Mouse (Mus musculus) lung, postnatal 0 days (tissue): ENCODE data around the gene 2200002J24Rik. TPM values are rescaled to one million over a fixed set of nuclear protein-coding genes. Genes with fewer than 3 reads are reported as not detected.

Experiments
- ATAC-seq: fragments of 200-750 bp; cut with Nextera tagmentation; 2 replicates; pipeline ENCODE4 v1.8.0; 2017; ENCODE audit warnings: moderate library complexity
- DNase-seq: peaks from one replicate; pipeline ENCODE4 v3.0.0-alpha.2; 2016; ENCODE audit warnings: low spot score
- H3K27ac ChIP-seq: fragments of 300-500 bp; sonication (generic); 2 replicates; pipeline ENCODE4 v1.5.1; 2014; ENCODE audit warnings: antibody characterized with exemption, mild to moderate bottlenecking, low read length, mixed read lengths
- H3K27me3 ChIP-seq: fragments of 300-500 bp; sonication (generic); replicated peaks from 2 replicates; pipeline ENCODE4 v1.6.1; 2014; ENCODE audit warnings: low read length, mixed read lengths; ENCODE audit not compliant: insufficient read depth
- H3K36me3 ChIP-seq: fragments of 300-500 bp; sonication (generic); 2 replicates; pipeline ENCODE4 v1.6.1; 2014; ENCODE audit warnings: low read length, mixed read lengths; ENCODE audit not compliant: insufficient read depth
- H3K4me1 ChIP-seq: fragments of 300-500 bp; sonication (generic); 2 replicates; pipeline ENCODE4 v1.6.1; 2014; ENCODE audit warnings: antibody characterized with exemption, low read depth, low read length, mixed read lengths; ENCODE audit not compliant: insufficient read depth
- H3K4me2 ChIP-seq: fragments of 300-500 bp; sonication (generic); replicated peaks from 2 replicates; pipeline ENCODE4 v1.6.1; 2014; ENCODE audit warnings: low read depth, mild to moderate bottlenecking, low read length, moderate library complexity, mixed read lengths
- H3K4me3 ChIP-seq: fragments of 300-500 bp; sonication (generic); 2 replicates; pipeline ENCODE4 v1.5.1; 2014; ENCODE audit warnings: low read depth, low read length
- H3K9ac ChIP-seq: fragments of 300-500 bp; sonication (generic); replicated peaks from 2 replicates; pipeline ENCODE4 v1.6.1; 2014; ENCODE audit warnings: low read depth, mild to moderate bottlenecking
- H3K9me3 ChIP-seq: fragments of 300-500 bp; sonication (generic); 2 replicates; pipeline ENCODE4 v1.6.1; 2016; ENCODE audit warnings: low read length, mixed read lengths
- CTCF ChIP-seq: IDR thresholded peaks from 2 replicates; pipeline ENCODE4 v1.5.1; 2016; ENCODE audit warnings: antibody characterized with exemption, mild to moderate bottlenecking
- EP300 ChIP-seq: IDR thresholded peaks from 2 replicates; pipeline ENCODE4 v1.6.1; 2016; ENCODE audit warnings: antibody characterized with exemption, mild to moderate bottlenecking, control low read depth
- WGBS: fragments of 180-500 bp; shearing (Covaris S2); extraction: QIAGEN DNeasy Blood & Tissue Kit; methylation state at CpG from one replicate; pipeline ENCODE4 v1.1.7; 2014; 5-methylcytosine and 5-hydroxymethylcytosine counted together
- polyA plus RNA-seq: library from polyadenylated mRNA; unstranded; fragments of >200 nt; fragmentation: Nextera tagmentation; extraction: Ambion mirVana; gene quantifications from 2 replicates; pipeline ENCODE4 v1.2.1, GENCODE M21; 2015

2200002J24Rik gene
- polyA plus RNA-seq, result 0.69 and 1.2 TPM in 2 replicates

DNA sequence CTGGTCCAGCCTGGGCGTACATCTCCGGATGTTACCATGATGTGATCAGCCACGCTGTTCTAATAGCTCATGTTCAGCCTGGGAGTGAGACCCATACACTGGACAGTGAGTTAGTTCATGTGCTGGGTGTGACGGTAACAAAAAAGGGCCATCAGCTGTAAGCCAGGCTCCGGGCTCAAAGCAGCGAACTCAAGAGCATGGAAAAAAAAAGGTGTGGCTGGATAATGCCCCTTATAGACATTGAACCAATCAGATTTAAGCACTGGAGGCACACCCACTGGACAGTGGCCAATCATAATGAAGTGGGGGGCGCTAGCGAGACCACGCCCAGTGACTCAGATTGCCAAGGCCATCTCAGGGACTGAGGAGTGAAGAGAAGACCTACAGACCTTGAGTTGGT is at the start of gene 2200002J24Rik:
Gene 2200002J24Rik (plus strand): TSS at position 338 of the 400 bp plus-strand sequence.
- no peak within 1 kb of the TSS for H3K27ac ChIP-seq
- H3K9me3 ChIP-seq, result no peaks in the 10 kb centered on the region
- WGBS, result 33% methylated on average over 9 of the region's 9 CpGs
- no peaks in the 10 kb centered on the region for H3K36me3 ChIP-seq
- ATAC-seq, result peak; percentile 41
- no peak within 1 kb of the TSS for H3K4me2 ChIP-seq
- peak; percentile 68 for DNase-seq
- no peaks in the 10 kb centered on the region for H3K27me3 ChIP-seq
- 0 out of 2 replicates have a peak, but pooled peaks cover 3% of the 10 kb centered on the region for H3K4me1 ChIP-seq
- H3K9ac ChIP-seq, result no peak within 1 kb of the TSS
- TF ChIP-seq EP300 (no peak), CTCF (no peak)
- H3K4me3 ChIP-seq, result no peak within 1 kb of the TSS

DNA sequence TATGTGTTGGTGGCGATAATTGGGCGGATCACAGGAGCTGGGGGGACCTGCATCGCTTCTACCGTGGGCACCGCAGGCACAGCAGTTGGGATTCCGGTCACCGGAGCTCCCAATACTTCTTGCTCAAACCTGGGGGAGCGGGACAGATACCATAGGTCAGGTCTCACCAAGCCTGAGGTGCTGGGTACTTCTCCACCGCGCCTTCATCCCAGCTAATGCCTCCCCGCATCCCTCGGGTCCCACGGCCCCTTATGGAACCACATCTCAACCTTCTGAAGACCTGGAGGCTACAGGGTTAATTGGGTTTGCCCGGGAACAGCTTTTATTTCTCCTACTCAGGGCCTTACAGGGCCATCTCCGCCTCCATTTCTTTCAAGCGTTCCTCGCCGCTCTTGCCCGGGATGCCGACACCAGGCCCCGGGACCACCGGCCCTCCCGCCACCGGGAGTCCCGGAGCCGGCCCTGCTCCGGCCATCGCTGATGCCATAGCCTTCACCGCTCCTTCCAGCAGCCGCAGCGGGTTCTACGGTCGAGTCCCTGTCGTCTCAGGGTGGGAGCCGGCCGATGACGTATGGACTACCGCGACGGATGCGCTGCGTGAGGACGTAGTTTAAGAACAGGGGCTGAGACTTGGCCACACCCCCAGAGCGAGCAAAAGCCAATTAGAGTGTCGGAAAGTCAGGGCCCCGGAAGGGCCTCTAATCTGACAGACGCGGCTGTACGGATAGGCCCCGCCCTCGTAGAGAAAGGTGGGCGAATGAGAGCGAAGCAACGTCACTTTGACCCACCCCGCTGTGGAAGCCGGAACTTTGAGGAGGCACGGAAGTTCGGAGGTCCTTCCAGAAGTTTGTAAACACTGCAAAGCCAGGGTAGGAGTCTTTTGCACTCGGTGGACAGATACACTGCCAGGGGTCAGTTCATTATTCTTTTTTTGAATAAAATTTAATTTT is 48.9 kb upstream of the 2200002J24Rik start, which contains the start of gene Rbm42:
Gene Rbm42 (minus strand): TSS at position 727 of the 950 bp plus-strand sequence.
- Histone ChIP-seq H3K27ac (peak within 1 kb of the TSS; percentile 83), H3K9ac (peak within 1 kb of the TSS; percentile 95), H3K36me3 (peaks cover 22% of the 10 kb centered on the region), H3K27me3 (no peaks in the 10 kb centered on the region), H3K4me2 (peak within 1 kb of the TSS; percentile 94), H3K4me3 (peak within 1 kb of the TSS; percentile 92), H3K4me1 (no peaks in the 10 kb centered on the region; the same call in 1 of the 2 replicates), H3K9me3 (no peaks in the 10 kb centered on the region)
- peak; percentile 100 for ATAC-seq
- TF ChIP-seq CTCF, result no peak
- TF ChIP-seq EP300, result peak; percentile 53; the same call in 1 of the 2 replicates
- WGBS, result 1% methylated on average over 59 of the region's 59 CpGs
- peak; percentile 100 for DNase-seq

DNA sequence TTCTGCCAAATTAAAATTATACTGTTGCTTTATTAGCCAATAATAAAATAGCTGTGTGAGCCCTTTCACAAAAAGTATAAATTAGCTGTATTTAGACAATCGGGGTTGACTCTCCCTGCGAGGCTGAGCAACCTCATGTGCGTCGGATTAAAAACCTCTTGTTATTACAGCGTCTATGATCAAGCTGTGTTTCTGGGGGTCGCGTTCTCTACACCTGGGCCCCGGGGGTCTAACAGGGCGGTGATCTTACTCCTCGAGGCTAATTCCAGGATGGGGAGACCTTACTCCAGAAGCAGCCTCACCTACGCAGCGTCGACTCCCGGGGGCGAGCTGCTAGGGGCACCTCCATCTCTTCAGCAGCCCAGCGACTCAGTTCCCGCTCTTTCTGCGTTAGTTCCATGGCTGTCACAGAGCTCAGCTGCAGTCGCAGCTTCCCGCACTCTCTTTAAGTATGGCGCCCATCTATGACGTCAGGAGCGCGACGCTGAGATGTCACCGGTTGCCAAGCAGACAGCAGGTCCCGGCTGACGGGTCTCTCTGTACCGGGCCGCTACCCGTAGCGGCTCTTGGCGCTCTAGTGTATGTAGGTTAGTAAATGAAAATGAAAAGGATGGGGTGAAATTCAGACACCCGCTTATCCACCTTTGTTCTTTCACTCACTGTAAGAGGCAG is 34.1 kb upstream of the 2200002J24Rik start, which contains the start of gene Haus5:
Gene Haus5 (minus strand): TSS at position 466 of the 672 bp plus-strand sequence.
- Histone ChIP-seq H3K36me3 (no peaks in the 10 kb centered on the region), H3K27ac (no peak within 1 kb of the TSS), H3K27me3 (no peaks in the 10 kb centered on the region), H3K4me3 (peak within 1 kb of the TSS; percentile 54), H3K9me3 (no peaks in the 10 kb centered on the region), H3K4me1 (peaks cover 3% of the 10 kb centered on the region; the same call in 1 of the 2 replicates), H3K4me2 (peak within 1 kb of the TSS; percentile 86), H3K9ac (peak within 1 kb of the TSS; percentile 50)
- under 1% methylated on average over 34 of the region's 34 CpGs for WGBS
- TF ChIP-seq CTCF (no peak), EP300 (no peak)
- ATAC-seq, result peak; percentile 98
- DNase-seq, result peak; percentile 93

DNA sequence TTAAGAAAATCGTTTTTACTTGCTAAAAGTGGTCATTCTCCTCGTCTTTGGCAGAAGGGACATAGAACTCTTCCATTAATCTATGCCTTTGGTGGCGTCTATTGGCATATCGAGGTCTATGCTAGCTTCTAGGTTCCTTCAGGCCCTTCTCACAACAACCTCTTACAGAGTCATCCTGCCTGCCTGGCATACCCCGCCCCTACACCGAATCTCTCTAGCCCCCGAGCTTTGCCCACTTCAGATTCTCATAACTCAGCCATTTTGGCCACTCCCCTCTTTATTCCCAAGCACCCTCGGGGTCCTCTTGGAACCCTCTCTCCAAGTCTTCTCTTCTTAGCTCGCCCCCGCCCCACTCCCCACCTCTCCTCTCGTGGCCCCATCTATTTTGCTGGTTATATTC is 33.4 kb upstream of the 2200002J24Rik start:
- Histone ChIP-seq H3K27me3 (no peaks in the 10 kb centered on the region), H3K9ac (peak overlapping the region; percentile 50), H3K9me3 (no peaks in the 10 kb centered on the region), H3K4me3 (peak overlapping the region; percentile 54), H3K36me3 (no peaks in the 10 kb centered on the region), H3K27ac (no peak overlapping the region), H3K4me1 (peaks cover 3% of the 10 kb centered on the region; the same call in 1 of the 2 replicates), H3K4me2 (peak overlapping the region; percentile 86)
- ATAC-seq, result peak; percentile 20
- no peak for DNase-seq
- no peak for TF ChIP-seq EP300
- no peak for TF ChIP-seq CTCF
- WGBS, result 6% methylated on average over 11 of the region's 11 CpGs

DNA sequence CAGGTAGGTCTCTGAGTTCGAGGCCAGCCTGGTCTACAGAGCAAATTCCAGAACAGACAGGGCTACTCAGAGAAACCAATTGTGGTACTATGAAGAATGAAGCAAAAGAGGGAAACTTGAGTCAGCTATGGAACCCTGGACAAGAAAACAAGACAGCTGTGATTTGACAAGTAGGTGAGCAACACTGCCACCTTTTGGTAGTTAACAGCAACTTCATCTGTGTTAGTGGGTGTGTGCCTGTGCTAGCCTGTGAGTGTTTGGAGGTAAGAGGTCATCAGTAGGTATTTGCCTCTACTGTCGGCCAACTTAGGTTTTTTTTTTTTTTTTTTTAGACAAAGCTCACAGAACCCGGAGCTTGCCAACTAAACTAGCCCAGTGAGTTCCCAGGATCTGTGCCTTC is 29.5 kb upstream of the 2200002J24Rik start:
- Histone ChIP-seq H3K4me2 (no peak overlapping the region), H3K4me1 (peaks cover 3% of the 10 kb centered on the region; the same call in 1 of the 2 replicates), H3K9ac (no peak overlapping the region), H3K4me3 (no peak overlapping the region), H3K36me3 (no peaks in the 10 kb centered on the region), H3K27me3 (no peaks in the 10 kb centered on the region), H3K27ac (no peak overlapping the region), H3K9me3 (no peaks in the 10 kb centered on the region)
- ATAC-seq, result no peak
- WGBS, result 31% methylated on average over 3 of the region's 3 CpGs
- TF ChIP-seq CTCF, result peak; percentile 66
- no peak for TF ChIP-seq EP300
- peak; percentile 59 for DNase-seq

DNA sequence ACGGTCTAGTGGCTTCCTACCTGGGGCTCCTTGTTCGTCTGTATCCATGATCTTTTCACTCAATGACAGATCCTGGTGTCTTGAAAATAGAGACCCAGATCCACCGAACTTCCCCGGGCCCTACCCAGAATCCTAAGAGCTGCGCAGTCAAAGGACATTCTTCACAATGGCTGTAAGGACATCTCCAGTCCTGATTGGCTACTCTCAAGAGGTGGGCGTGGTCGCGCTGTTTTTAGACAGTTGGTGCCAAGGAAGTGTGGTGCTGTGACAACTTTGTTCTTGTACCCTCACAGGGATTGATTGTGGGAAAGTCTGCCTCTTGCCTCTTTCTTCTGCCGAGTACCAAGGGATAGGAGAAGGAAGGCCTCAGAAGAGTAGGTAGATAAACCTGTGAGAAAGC is 27.2 kb upstream of the 2200002J24Rik start, which contains the start of gene Pmis2:
Gene Pmis2 (minus strand): TSS at position 126 of the 400 bp plus-strand sequence.
- TF ChIP-seq CTCF, result no peak
- TF ChIP-seq EP300, result no peak
- Histone ChIP-seq H3K36me3 (no peaks in the 10 kb centered on the region), H3K4me2 (no peak within 1 kb of the TSS), H3K9ac (no peak within 1 kb of the TSS), H3K9me3 (no peaks in the 10 kb centered on the region), H3K4me1 (no peaks in the 10 kb centered on the region), H3K4me3 (no peak within 1 kb of the TSS), H3K27me3 (no peaks in the 10 kb centered on the region), H3K27ac (no peak within 1 kb of the TSS)
- no peak for ATAC-seq
- no peak for DNase-seq
- 58% methylated on average over 9 of the region's 9 CpGs for WGBS
